Mouse (Mus musculus) spleen, adult 2 months (tissue): ENCODE measurements around the gene Nyap1.

ENCODE experiments used
- CTCF ChIP-seq: fragments of 200-500 bp; IDR thresholded peaks from 2 replicates; pipeline ENCODE4 v1.5.1; 2011; ENCODE audit warnings: mild to moderate bottlenecking, inconsistent platforms; ENCODE audit not compliant: insufficient read depth, insufficient read length, insufficient replicate concordance; ENCODE audit errors: extremely low read depth
- POLR2A ChIP-seq: fragments of 200-500 bp; IDR thresholded peaks from 2 replicates; pipeline ENCODE4 v1.6.1; 2011; ENCODE audit warnings: low read depth, low read length, inconsistent platforms

- no peak for TF ChIP-seq POLR2A
- no peak for TF ChIP-seq CTCF
Observed at GRCm38 (mm10) chr5:137783901-137784540, 42.6 kb upstream of the Nyap1 start.
